Mouse (Mus musculus) megakaryocyte, embryonic 14.5 days (primary cell): ENCODE measurements around the gene Apoa2.

Experiments
- FLI1 ChIP-seq: IDR thresholded peaks from 2 replicates; pipeline ENCODE4 v1.6.1; 2012; ENCODE audit warnings: low read length, inconsistent platforms, mixed read lengths
- GATA1 ChIP-seq: IDR thresholded peaks from 3 replicates; pipeline ENCODE4 v1.6.1; 2012; ENCODE audit warnings: mixed read lengths, low read length, inconsistent platforms, borderline replicate concordance

GRCm38 (mm10) chr1:171216241-171216955, 8.5 kb upstream of the Apoa2 start:
- TF ChIP-seq GATA1 = no peak
- no peak for TF ChIP-seq FLI1
